20 mouse cellular contexts compared by ENCODE assay signal in genomic region chr19:27110437-27110836, GRCm38 (mm10).
"Had no signal": no experiment of that assay in that cellular context is flagged by ENCODE, and none has a peak within 500 bp of the region (broad histone marks: within the 10 kb centered on the region; RNA-seq: fewer than 3 reads in every experiment).

No protein-coding gene starts in this region.

- H3K27ac ChIP-seq: lung, embryonic 15.5 days; macrophage; midbrain, embryonic 10.5 days; midbrain, embryonic 12.5 days; neural tube, embryonic 13.5 days; neural tube, embryonic 15.5 days; stomach, embryonic 15.5 days; stomach, postnatal 0 days had no signal

- H3K4me3 ChIP-seq: lung, embryonic 15.5 days; midbrain, embryonic 10.5 days; midbrain, embryonic 12.5 days; myocyte; neural tube, embryonic 13.5 days; neural tube, embryonic 15.5 days; stomach, embryonic 15.5 days had no signal

- ATAC-seq: liver, postnatal 0 days; lung, postnatal 0 days; midbrain, embryonic 16.5 days had no signal

- DNase-seq: liver, postnatal 0 days; lung, adult 2 months; lung, postnatal 14 days; lung, postnatal 36 days; midbrain, embryonic 14.5 days; right cerebral cortex, postnatal 14 days; thymus, adult 2 months; thymus, postnatal 25 days; thymus, postnatal 4 days had no signal
